Mouse (Mus musculus) C2C12 (cell line): ENCODE measurements around the gene Hydin.

Source experiments
- CTCF ChIP-seq: IDR thresholded peaks from one replicate; pipeline ENCODE4 v1.5.1; 2011; ENCODE audit not compliant: control insufficient read depth, insufficient read depth, insufficient read length
- MAX ChIP-seq: IDR thresholded peaks from one replicate; pipeline ENCODE4 v1.6.1; 2011; ENCODE audit warnings: mild to moderate bottlenecking, control low read depth
- MYOD1 ChIP-seq: IDR thresholded peaks from one replicate; pipeline ENCODE4 v1.6.1; 2011; ENCODE audit warnings: low read depth; ENCODE audit not compliant: control insufficient read depth, insufficient read length
- MYOG ChIP-seq: IDR thresholded peaks from one replicate; pipeline ENCODE4 v1.6.1; 2011; ENCODE audit not compliant: control insufficient read depth, insufficient read length; ENCODE audit errors: extremely low read depth
- USF1 ChIP-seq: IDR thresholded peaks from one replicate; pipeline ENCODE4 v1.6.1; 2011; ENCODE audit warnings: low read depth, mild to moderate bottlenecking, control low read depth, moderate library complexity

- no peak for TF ChIP-seq CTCF
- TF ChIP-seq MYOG = no peak
- no peak for TF ChIP-seq USF1
- TF ChIP-seq MAX = no peak
- TF ChIP-seq MYOD1 = no peak
Measured at GRCm38 (mm10) chr8:110645340-110645739, 378.6 kb downstream of the Hydin start.
